Mouse (Mus musculus) myocyte (in vitro differentiated cells): Measurements from ENCODE around the gene Zfp472. TPM values are rescaled to one million over a fixed set of nuclear protein-coding genes. Genes with fewer than 3 reads are reported as not detected.

Experiments
- H3K27me3 ChIP-seq: one replicate; pipeline ENCODE4 v1.6.1; 2011; ENCODE audit not compliant: control insufficient read depth, insufficient read depth, insufficient read length
- H3K36me3 ChIP-seq: one replicate; pipeline ENCODE4 v1.6.1; 2011; ENCODE audit not compliant: control insufficient read depth, insufficient read depth
- H3K4me2 ChIP-seq: one replicate; pipeline ENCODE4 v1.6.1; 2011; ENCODE audit warnings: low read depth, control low read depth
- H3K4me3 ChIP-seq: one replicate; pipeline ENCODE4 v1.5.1; 2011; ENCODE audit warnings: mild to moderate bottlenecking, control low read depth, moderate library complexity
- H3K79me2 ChIP-seq: one replicate; pipeline ENCODE4 v1.6.1; 2011; ENCODE audit not compliant: control insufficient read depth, insufficient read depth
- H3ac ChIP-seq: one replicate; pipeline ENCODE4 v1.6.1; 2011; ENCODE audit not compliant: control insufficient read depth, insufficient read length
- CEBPB ChIP-seq: IDR thresholded peaks from 2 replicates; pipeline ENCODE4 v1.6.1; 2011; ENCODE audit warnings: mild to moderate bottlenecking, moderate library complexity; ENCODE audit not compliant: poor library complexity, insufficient read depth, severe bottlenecking
- E2F4 ChIP-seq: IDR thresholded peaks from one replicate; pipeline ENCODE4 v1.6.1; 2011; ENCODE audit warnings: mild to moderate bottlenecking, control low read depth, moderate library complexity; ENCODE audit not compliant: insufficient read depth
- MAX ChIP-seq: IDR thresholded peaks from one replicate; pipeline ENCODE4 v1.6.1; 2011; ENCODE audit warnings: low read depth, mild to moderate bottlenecking, control low read depth
- MYOD1 ChIP-seq, 3 experiments: IDR thresholded peaks; one replicate each; pipeline ENCODE4 v1.6.1; 2011; ENCODE audit warnings: control low read depth in 2 of 3, low read depth in 2 of 3, mild to moderate bottlenecking in 2 of 3, moderate library complexity in 1 of 3; ENCODE audit not compliant: insufficient read length in 2 of 3, control insufficient read depth in 1 of 3
- MYOG ChIP-seq, 3 experiments: IDR thresholded peaks; one replicate each; pipeline ENCODE4 v1.6.1; 2011; ENCODE audit warnings: control low read depth in 2 of 3, low read depth in 2 of 3, mild to moderate bottlenecking in 2 of 3; ENCODE audit not compliant: insufficient read length in 2 of 3, control insufficient read depth in 1 of 3, insufficient read depth in 1 of 3
- POLR2A ChIP-seq: IDR thresholded peaks from one replicate; pipeline ENCODE4 v1.6.1; 2011; ENCODE audit warnings: low read depth, mild to moderate bottlenecking, control low read depth, moderate library complexity; ENCODE audit not compliant: insufficient read length
- POLR2AphosphoS2 ChIP-seq: IDR thresholded peaks from one replicate; pipeline ENCODE4 v1.6.1; 2011; ENCODE audit warnings: low read depth, control low read depth; ENCODE audit not compliant: insufficient read length
- REST ChIP-seq: IDR thresholded peaks from one replicate; pipeline ENCODE4 v1.6.1; 2011; ENCODE audit warnings: mild to moderate bottlenecking, control low read depth, moderate library complexity; ENCODE audit not compliant: insufficient read depth, insufficient read length
- SRF ChIP-seq: IDR thresholded peaks from one replicate; pipeline ENCODE4 v1.6.1; 2011; ENCODE audit warnings: low read depth; ENCODE audit not compliant: control insufficient read depth, insufficient read length
- TCF12 ChIP-seq: IDR thresholded peaks from one replicate; pipeline ENCODE4 v1.6.1; 2011; ENCODE audit warnings: mild to moderate bottlenecking, control low read depth; ENCODE audit not compliant: poor library complexity, insufficient read depth, severe bottlenecking
- TCF3 ChIP-seq: IDR thresholded peaks from one replicate; pipeline ENCODE4 v1.6.1; 2011; ENCODE audit warnings: low read depth, control low read depth; ENCODE audit not compliant: insufficient read length
- USF1 ChIP-seq: IDR thresholded peaks from one replicate; pipeline ENCODE4 v1.6.1; 2011; ENCODE audit warnings: low read depth, mild to moderate bottlenecking, control low read depth, moderate library complexity
- polyA plus RNA-seq: library from polyadenylated mRNA; unstranded; fragments of >200 nt; fragmentation: generic; extraction: Trizol; gene quantifications from one replicate; pipeline ENCODE4 v1.2.1, GENCODE M21; 2012; ENCODE audit warnings: missing spikeins

Zfp472 gene
- polyA plus RNA-seq, 1 experiment = 1.3 TPM

- peak overlapping the region; percentile 82 for H3K4me2 ChIP-seq
- peaks cover 31% of the 10 kb centered on the region for H3K79me2 ChIP-seq
- peak overlapping the region; percentile 8 for H3ac ChIP-seq
- H3K4me3 ChIP-seq = peak overlapping the region; percentile 73
- no peaks in the 10 kb centered on the region for H3K27me3 ChIP-seq
- TF ChIP-seq REST (no peak), E2F4 (no peak), USF1 (no peak), MYOG (IDR thresholded peaks at IDR 0.05; ENCODE audit: control insufficient read depth in 1 of 3, insufficient read depth in 1 of 3, insufficient read length in 2 of 3, low read depth in 2 of 3) (no peak)
- H3K36me3 ChIP-seq = no peaks in the 10 kb centered on the region
Measured at GRCm38 (mm10) chr17:32965253-32965622, 376 bp upstream of the Zfp472 start.

GRCm38 (mm10) chr17:32981361-32981760 is 15.7 kb downstream of the Zfp472 start:
- no peak overlapping the region for H3K4me2 ChIP-seq
- H3K27me3 ChIP-seq = no peaks in the 10 kb centered on the region
- TF ChIP-seq POLR2A (no peak), MYOG (IDR thresholded peaks at IDR 0.05; ENCODE audit: control insufficient read depth in 1 of 3, insufficient read depth in 1 of 3, insufficient read length in 2 of 3, low read depth in 2 of 3) (no peak), REST (no peak), E2F4 (no peak), MYOD1 (IDR thresholded peaks at IDR 0.05; ENCODE audit: control insufficient read depth in 1 of 3, insufficient read length in 2 of 3, low read depth in 2 of 3) (no peak), TCF3 (no peak), CEBPB (no peak), MAX (no peak), TCF12 (no peak), POLR2AphosphoS2 (no peak), SRF (no peak), USF1 (no peak)

GRCm38 (mm10) chr17:32986301-32986700 is 20.7 kb downstream of the Zfp472 start:
- Histone ChIP-seq H3K36me3 (no peaks in the 10 kb centered on the region), H3ac (no peak overlapping the region), H3K27me3 (no peaks in the 10 kb centered on the region), H3K4me3 (no peak overlapping the region), H3K4me2 (no peak overlapping the region), H3K79me2 (no peaks in the 10 kb centered on the region)
- TF ChIP-seq REST (no peak), TCF3 (no peak), POLR2AphosphoS2 (no peak), MYOD1 (IDR thresholded peaks at IDR 0.05; ENCODE audit: control insufficient read depth in 1 of 3, insufficient read length in 2 of 3, low read depth in 2 of 3) (no peak), TCF12 (no peak), MYOG (IDR thresholded peaks at IDR 0.05; ENCODE audit: control insufficient read depth in 1 of 3, insufficient read depth in 1 of 3, insufficient read length in 2 of 3, low read depth in 2 of 3) (no peak), USF1 (no peak), SRF (no peak), POLR2A (no peak), CEBPB (no peak), E2F4 (no peak), MAX (no peak)

More at GRCm38 (mm10) chr17:32981361-32981760, 15.7 kb downstream of the Zfp472 start:
- Histone ChIP-seq H3ac (no peak overlapping the region), H3K79me2 (no peaks in the 10 kb centered on the region), H3K4me3 (no peak overlapping the region), H3K36me3 (peaks cover 37% of the 10 kb centered on the region)

GRCm38 (mm10) chr17:32991965-32992698 is 26.5 kb downstream of the Zfp472 start:
- Histone ChIP-seq H3K4me3 (peak overlapping the region; percentile 51), H3K27me3 (no peaks in the 10 kb centered on the region), H3K4me2 (peak overlapping the region; percentile 77), H3K36me3 (peaks cover 5% of the 10 kb centered on the region), H3K79me2 (peaks cover 6% of the 10 kb centered on the region), H3ac (no peak overlapping the region)
- TF ChIP-seq REST (no peak), TCF12 (no peak), E2F4 (no peak)

- H3K36me3 ChIP-seq = peaks cover 5% of the 10 kb centered on the region
- no peak for TF ChIP-seq SRF
- TF ChIP-seq TCF3 = no peak
- TF ChIP-seq TCF12 = no peak
- TF ChIP-seq REST = no peak
- TF ChIP-seq USF1 = no peak
- TF ChIP-seq POLR2A = peak; percentile 52
- TF ChIP-seq MYOD1 (IDR thresholded peaks at IDR 0.05; ENCODE audit: control insufficient read depth in 1 of 3, insufficient read length in 2 of 3, low read depth in 2 of 3) = no peak
- TF ChIP-seq MYOG (IDR thresholded peaks at IDR 0.05; ENCODE audit: control insufficient read depth in 1 of 3, insufficient read depth in 1 of 3, insufficient read length in 2 of 3, low read depth in 2 of 3) = no peak
- peak; percentile 37 for TF ChIP-seq POLR2AphosphoS2
- H3ac ChIP-seq = peak within 1 kb of the TSS; percentile 59
- no peaks in the 10 kb centered on the region for H3K27me3 ChIP-seq
- H3K4me3 ChIP-seq = peak within 1 kb of the TSS; percentile 51
- peaks cover 6% of the 10 kb centered on the region for H3K79me2 ChIP-seq
- H3K4me2 ChIP-seq = peak within 1 kb of the TSS; percentile 77
Measured at GRCm38 (mm10) chr17:32992699-32993474, 27.3 kb downstream of the Zfp472 start, which contains the start of gene Zfp952. TSS of gene Zfp952 (plus strand) at chr17:32993129.
